Mouse (Mus musculus) kidney, postnatal 14 days (tissue): ENCODE data around the gene Ccdc153.

ENCODE experiments used
- DNase-seq: peaks from one replicate; pipeline ENCODE4 v3.0.0; 2022; ENCODE audit warnings: mixed read lengths

The Ccdc153 gene

DNA sequence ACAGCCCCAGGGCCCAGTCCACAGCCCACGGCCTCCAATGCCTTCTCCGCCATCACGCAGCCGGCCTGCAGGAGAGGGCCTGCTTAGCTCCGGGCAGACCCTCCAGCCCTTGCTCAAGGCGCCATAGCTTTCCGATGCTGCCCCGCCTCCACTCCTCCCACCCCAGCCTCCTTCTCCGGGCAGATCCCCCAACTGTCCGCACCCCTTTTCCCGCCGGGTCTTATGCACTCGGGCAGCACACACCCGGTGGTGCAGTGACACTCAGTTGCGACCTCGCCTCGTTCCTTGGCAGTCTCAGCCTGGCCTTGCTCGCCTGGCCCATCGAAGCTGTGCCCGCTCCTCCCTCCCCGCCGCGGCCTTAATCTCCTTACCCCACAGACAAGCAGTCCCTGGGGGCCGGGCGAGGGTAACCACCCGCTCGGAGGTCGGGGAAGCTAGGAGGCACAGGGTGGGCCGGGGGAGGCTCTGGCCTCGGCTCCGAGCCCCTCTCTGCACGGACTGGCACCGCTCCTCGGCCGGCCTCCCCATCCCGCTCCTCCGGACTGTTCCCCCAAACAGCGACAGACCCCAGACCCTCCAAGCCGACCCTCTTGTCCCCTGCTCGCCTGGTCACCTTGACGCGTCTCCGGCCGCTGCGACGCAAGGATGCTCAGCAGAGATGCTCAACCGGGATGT, 47.1 kb downstream of the Ccdc153 start:
- no peak for DNase-seq

DNA sequence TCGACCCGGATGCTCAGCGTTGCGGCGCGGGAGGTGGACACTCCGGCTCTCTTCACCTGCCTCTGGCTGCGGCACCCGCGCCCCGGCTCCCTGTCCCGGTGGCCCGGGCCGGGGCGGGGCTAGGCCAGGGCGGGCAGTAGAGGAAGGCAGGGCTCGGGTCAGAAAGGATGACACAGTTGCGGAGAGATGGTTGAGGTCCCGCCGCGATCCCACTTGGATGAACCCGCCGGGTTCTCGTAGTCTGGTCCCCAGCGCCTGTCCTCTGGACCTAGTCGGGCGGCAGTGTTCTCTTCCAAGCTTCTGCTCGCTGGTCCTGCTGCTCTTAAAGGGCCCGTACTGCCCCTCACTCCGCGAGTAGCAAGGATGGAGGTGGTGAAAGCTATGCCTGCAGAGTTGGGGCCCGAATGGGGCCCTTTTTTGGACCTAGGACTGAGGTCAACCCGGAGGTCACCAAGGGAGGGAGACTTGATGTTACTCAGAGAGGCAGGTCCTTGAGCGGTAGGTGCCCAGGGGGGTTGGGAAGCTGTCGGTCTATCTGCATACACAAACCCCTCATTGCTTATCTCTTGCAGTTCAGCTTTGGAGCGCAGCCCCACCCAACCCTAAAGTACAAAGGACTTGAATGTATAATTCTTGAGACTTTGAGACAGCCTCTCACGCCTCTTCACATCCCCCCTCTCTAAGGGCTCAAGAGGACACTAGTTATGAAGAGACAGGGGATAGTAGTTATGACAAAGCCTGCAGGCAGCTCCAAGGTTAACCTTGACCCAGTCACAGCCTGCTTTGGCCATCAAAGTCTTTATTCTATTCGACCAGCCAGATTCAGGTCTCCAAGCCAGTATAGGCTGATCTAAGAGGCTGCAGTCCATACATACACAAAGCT, 47.8 kb downstream of the Ccdc153 start, which contains the start of gene Abcg4:
Gene Abcg4 (minus strand): TSS at position 540 of the 883 bp plus-strand sequence.
- peak; percentile 28 for DNase-seq

DNA sequence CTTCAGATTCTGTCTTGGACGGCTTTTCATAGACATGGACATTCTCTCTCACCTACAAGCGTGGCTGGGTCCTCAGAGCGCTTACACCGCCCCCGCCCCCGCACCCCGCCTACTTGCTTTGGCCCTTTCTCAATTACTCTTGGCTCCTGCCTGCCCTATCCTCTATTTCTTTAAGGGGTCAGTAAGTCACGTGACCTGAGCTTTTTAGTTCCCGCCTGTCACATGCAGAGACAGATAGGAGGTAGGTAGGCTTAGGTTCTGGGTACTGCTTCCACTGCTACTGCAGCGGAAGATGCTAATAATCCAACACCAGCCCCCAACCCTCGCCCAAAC, 48.4 kb downstream of the Ccdc153 start:
- no peak for DNase-seq

DNA sequence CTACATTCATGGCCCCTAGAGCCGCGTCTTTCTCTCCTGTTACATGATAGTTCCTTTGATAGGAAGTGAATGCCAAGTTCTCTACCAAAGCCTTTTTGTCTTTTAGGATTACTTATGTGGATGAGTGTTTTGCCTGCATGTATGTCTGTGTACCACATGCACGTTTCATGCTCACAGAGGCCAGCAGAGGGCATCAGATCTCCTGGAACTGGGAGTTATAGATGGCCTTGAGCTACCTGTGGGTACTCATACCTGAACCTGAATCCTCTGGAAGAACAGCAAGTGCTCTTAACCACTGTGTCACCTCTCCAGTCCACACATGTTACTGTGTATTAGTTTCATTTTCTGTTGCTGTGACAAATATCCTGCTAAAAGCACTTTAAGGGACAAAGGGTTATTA, 52.0 kb downstream of the Ccdc153 start:
- DNase-seq, result peak; percentile 71
